Mouse (Mus musculus) megakaryocyte progenitor cell, adult 5-6 weeks (primary cell): ENCODE data around the gene Adrb1. TPM values are rescaled to one million over a fixed set of nuclear protein-coding genes. Genes with fewer than 3 reads are reported as not detected.

ENCODE experiments used
- ATAC-seq: replicated peaks from 2 replicates; pipeline ENCODE4 v1.8.0; 2016; ENCODE audit warnings: mild to moderate bottlenecking, moderate TSS enrichment, inconsistent platforms; ENCODE audit not compliant: poor library complexity
- total RNA-seq, 2 experiments: library from RNA; stranded (forward) in 1 of 2; stranded (reverse) in 1 of 2; fragments of 157-497, 149-512 nt in 1 of 2; fragments of 200-1000 nt in 1 of 2; gene quantifications; 2 replicates each; pipeline versions ENCODE4 v1.2.3 to v1.2.4; 2015 to 2017

Gene Adrb1
- total RNA-seq, 2 experiments from 2014 or later: 0.04 TPM; not detected in 1

DNA sequence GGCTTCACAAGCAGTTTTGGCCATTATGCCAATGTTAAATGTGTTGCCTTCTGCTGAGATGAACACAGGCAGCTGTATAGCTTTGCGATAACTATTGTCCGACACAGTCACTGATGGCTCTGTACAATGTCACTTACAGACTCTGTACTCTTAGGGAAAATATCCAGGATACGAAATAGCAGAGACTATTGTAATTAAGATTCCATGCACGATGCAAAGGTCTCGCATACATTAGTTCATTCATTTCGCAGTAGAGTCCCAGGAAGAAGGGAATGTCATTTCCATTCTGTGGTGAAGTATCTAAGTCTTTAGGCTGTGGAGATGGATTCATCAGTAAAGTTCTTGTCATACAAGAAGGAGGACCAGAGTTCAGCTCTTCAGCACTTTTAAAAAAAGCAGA lies 20.0 kb upstream of the Adrb1 start:
- no peak for ATAC-seq

DNA sequence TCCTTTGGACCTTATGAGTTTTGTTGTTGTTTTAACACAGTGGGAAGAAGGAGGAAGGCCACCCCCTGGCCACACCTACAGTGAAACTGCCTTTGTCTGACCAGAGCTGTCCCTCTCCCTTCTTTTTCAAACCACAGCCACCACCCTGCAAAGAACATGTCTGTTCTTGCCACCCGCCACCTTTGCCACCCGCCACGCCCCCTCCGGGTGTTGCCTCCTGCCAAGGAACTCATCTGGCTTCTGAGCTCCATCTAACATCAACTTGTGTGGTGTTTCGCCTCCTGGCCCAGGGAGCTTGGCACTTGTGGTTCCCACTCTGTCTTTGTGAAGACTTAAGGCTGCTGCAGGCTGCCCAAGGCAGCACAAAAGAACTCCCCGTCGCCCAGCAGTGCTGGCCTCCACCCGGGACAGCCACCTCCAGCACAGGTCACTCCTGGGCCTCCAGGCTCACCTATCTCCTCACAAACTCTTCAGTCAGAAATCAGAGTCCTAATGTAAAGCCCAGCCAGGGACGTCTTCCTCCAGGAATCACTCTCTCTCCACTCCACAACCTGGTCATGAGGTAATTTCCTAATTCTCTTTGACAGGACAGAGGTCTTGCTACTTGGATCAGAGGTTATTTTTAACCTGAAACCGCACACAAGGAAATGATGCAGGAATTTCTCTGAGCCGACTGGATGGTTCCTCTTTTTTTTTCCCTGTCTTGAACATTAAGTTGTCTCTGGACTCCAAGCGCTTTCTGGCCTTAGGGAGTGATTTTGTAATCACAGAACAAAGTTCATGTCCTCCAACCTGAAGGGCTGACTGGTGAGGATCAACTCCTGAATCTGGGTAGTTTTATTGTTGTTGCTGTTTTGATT lies 18.5 kb upstream of the Adrb1 start:
- peak; percentile 88 for ATAC-seq

DNA sequence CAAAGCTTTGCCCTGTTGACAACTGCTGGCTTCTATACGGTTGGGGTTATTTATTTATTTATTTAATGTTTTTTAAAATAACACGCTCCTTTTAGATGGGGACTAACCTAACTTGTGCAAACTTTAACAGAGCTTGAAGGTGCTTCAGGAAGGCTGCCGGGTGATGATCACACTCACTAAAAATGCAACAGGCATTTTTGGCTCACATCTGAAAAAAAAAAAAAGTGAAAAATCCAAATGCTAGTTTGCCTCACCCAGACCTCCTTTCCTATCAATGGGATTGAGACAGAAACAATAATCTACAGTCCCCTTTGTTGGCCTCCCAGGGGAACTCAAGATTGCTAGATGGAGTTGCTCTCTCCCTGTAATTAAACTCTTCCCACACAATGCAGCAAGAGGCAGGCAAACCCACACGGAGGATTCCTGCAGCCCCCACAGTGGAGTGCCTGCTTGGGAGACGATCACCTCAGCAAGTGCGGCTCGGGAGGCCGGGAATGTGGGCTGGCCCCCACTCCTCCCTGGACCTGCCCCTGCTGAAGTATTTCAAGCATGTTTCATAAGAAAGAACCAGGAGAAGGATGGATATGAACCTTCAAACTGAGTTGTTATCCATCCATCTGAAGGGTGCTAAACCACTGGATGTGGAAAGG lies 16.8 kb upstream of the Adrb1 start:
- ATAC-seq: no peak

DNA sequence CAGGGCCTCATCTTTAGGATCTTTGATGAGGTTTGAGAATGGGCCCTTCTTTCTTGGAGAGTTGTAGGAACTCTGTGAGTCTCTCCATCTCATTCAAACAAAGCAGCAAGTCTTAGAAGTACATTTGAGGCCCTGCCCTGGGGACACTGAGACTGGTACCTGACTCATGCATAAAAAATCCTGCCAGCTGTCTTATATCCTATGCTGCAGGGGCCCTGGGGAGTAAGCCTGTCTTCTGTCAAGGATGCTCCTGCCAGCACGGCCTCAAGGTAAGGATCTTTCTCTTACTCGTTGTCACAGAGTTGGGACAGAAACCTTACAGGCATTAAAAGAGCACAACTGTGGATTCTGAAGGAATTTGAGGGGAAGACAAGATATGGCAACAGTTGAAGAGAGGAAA lies 13.2 kb upstream of the Adrb1 start:
- no peak for ATAC-seq

DNA sequence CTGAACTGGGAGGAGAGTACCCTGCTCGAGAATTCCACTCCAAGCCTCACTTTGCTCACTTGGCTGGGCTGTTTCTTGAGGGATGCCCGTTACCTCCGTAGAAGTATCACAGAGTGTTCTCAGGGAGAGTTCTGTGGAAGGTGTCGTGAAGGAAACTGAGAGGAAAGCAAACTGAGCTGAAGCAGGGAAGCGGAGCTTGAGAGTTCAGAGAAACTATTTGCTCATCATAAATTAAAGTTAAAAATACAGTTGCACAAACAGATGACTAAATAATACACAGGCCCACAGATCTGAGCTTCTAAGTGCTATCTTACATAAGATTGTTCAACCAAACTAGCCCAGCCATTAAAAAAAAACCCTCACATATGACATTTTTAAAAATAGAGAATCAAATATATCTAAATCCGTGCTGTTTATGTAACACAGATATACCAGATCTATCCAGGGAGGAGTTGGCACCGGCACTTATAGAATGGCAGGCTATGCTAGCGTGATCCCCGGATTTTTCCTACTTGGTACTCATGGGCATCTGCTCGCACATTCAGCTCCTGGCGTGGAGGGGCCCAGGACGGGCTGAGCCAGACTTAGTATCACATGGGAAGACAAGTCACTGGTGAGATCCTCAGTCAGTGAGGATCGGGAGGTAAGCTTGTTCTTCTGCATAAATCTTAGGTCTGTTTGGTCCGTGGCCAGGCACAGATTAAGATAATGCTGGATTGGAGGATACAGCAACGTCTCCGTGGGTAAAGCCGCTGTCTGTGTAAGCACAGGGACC lies 11.7 kb upstream of the Adrb1 start:
- ATAC-seq: no peak

DNA sequence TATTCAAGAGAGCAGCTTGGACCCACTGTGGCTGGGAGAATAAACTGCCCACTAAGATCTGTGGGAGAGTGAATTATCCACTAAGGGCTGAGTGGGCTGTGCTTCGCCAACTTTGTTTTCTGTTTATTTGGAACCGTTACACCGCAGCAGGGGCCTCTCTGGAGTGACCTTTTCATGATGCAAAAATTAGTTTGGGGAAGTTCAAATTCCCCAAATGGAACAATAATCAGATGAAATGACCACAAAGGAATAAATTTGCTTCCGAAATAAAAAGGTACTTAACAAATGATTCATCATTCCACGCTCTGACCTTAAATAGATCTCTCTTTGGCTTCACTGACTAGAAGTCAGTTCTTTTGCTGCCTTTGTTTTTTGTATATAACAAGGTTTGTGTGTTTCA lies 8.4 kb upstream of the Adrb1 start:
- ATAC-seq: no peak

DNA sequence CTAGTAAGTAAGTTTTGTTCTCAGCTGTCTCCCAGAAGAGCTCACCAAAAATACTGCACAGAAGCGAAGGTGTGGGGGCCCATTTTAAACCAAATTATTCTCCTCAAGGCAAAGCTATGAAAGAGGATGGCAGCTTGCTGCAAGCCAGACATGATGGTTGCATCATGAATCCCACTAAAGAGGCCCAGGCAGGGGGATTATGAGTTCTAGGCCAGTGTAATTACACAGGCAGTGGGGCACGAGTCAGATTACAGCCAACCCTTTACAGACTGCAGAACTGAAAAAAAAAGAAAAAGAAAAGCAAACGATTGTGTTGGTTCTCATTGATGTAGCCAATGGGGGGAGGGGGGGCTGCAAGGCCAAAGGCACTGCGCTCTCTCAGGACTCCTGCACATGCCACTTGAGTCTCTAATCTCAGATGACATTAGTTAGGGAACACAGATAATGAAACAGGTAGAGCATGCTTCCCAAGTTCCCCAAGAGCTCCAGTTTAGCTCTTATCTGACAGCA lies 7.3 kb upstream of the Adrb1 start:
- ATAC-seq: no peak

DNA sequence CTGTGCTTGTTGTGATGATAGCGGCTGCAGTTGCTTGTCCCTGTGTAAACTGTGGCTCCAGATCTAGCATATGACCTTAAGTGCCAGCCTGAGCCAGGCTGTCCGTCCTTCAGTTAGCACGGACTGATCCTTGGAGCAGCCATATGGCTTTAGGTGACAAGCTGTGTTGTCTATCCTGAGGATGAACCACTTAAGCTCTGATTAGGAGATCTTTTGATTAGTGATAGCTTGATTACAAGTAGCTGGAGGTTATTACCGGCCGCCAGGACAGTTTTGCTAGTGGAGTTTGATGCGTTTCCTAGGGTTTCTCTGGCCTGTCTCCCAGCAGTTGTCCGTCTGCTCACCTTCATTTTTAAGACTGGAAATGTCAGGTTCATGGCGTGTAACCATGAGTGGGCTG lies 4.0 kb upstream of the Adrb1 start:
- no peak for ATAC-seq

DNA sequence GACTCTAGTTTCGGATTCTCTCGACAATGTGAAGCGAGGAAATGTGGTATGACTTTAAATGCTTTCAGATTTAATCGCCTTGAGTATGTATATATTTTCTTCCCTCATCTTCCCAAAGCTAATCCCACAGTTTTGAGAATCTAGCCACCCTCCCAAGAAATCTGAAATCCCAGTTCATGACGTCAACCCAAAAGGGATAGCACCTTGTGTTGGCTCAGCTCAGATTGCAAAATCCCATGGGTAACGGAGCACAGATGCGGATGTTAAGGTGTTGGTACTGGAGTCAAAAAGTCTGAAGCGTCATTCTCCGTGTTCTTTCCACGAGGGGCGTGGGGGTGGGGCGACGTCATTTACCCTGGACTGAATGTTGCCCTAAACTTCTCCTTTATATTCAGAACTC lies 1.1 kb upstream of the Adrb1 start:
- no peak for ATAC-seq

DNA sequence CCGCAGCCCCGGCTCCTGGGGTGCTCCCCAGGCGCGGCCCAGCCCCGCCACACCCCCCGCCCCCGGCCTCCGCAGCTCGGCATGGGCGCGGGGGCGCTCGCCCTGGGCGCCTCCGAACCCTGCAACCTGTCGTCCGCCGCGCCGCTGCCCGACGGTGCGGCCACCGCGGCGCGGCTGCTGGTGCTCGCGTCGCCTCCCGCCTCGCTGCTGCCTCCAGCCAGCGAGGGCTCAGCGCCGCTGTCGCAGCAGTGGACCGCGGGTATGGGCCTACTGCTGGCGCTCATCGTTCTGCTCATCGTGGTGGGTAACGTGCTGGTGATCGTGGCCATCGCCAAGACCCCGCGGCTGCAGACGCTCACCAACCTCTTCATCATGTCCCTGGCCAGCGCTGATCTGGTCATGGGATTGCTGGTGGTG lies 300 bp downstream of the Adrb1 start:
- ATAC-seq: no peak

DNA sequence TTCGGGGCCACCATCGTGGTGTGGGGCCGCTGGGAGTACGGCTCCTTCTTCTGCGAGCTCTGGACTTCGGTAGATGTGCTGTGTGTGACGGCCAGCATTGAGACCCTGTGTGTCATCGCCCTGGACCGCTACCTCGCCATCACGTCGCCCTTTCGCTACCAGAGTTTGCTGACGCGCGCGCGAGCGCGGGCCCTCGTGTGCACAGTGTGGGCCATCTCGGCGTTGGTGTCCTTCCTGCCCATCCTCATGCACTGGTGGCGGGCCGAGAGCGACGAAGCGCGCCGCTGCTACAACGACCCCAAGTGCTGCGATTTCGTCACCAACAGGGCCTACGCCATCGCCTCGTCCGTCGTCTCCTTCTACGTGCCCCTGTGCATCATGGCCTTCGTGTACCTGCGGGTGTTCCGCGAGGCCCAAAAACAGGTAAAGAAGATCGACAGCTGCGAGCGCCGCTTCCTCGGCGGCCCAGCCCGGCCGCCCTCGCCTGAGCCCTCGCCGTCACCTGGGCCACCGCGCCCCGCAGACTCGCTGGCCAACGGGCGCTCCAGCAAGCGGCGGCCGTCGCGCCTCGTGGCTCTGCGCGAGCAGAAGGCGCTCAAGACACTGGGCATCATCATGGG lies 822 bp downstream of the Adrb1 start:
- ATAC-seq: no peak

DNA sequence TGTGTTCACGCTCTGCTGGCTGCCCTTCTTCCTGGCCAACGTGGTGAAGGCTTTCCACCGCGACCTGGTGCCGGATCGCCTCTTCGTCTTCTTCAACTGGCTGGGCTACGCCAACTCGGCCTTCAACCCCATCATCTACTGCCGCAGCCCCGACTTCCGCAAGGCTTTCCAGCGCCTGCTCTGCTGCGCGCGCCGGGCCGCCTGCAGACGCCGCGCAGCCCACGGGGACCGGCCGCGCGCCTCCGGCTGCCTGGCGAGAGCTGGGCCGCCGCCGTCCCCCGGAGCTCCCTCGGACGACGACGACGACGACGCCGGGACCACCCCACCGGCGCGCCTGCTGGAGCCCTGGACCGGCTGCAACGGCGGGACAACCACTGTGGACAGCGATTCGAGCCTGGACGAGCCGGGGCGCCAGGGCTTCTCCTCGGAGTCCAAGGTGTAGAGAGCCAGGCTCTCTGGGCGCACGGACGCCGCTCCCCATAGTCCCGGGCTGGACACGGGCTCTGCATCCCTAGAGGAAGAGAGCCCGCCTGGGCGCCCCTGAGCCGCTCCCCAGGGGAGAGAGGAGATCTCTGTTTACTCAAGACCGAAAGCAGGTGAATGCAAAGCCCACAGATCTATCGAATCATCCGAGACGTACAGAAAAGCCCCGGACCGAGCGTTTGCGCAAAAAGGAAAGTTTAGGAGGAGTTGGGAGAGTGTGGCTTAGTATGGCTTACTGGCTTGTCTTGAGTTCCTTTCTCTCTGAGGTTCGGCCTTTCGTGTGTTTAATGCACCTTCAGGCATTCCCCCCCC lies 1.5 kb downstream of the Adrb1 start:
- ATAC-seq: 0 out of 2 replicates have a peak, but pooled peaks have one; percentile 17

DNA sequence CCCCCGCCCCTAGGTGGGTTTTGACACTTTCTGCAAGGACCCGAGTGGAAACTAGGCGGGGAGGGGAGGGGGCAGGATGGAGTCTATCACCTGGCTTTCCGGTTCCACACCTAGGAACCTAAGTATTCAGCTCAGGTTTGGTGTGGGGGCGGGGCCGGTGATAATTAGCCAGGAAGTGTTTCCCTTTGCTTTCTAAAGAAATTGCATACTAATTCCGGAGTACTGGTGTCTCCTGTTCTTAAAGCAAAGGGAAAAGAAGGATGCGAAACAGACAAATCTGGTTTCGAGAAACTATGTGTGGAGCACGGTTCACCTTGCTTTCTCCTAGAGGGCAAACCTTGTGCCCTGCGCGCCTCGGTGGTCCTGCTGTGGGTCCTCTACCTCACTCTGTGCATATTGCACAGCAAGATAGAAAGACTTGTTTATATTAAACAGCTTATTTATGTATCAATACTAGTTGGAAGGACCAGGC lies 2.2 kb downstream of the Adrb1 start:
- ATAC-seq: no peak

DNA sequence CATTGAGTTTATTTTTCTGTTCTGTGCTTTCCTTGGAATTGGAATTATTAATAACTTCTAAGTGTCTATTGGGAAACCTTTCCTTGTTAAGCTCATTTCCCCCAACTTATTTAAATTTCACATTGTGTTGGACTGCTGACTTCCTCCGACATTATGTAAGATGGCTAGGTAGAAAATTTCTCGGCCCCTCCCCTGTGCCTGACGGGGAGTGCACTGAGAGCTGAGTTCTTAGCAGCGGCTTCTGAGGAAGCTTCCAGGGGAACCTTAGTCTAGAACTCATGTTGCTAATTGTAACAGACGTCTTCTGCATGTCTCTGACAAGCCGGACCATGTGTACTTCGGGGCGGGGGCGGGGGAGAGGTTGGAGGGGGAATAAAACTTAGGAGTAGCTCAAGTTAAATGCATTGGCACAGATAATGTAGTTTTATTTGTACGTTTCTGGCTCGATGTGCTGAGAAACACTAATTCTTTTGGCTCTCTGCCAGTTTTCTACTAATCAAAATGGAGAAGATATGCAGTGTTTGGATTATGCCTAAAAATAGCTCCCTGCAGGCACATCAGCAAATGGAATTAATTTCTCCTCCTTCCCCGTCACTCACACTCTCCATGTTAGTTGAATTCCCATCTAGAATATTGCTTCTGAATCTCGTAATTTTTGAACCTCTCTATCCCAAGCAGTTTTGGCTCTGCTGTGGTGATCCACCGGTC lies 5.3 kb downstream of the Adrb1 start:
- ATAC-seq: no peak

DNA sequence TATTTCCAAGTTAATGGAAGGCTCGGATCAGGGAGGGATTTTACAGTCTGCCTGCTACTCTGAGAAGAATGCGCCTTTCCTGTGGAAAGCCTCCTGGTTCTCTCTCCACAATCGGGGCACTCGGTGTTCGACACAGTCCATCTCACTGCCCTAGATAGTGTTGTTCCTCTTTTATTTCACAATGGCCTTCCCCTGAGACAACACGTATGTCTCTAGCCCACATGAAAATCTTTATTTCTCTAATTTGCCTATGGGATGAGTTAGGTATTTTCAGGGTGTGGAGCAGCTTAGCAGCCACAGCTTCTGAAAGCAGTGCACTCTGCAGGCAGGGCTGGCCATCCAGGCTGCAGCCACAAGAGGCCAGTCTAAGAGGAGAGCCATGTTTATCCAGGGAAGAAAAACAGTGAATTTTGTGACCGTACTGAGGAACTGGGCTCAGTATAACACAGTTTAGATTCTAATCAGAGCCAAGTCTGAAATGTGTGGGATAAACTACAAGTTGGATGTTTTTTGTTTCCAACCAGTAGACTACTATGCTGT lies 12.1 kb downstream of the Adrb1 start:
- ATAC-seq: no peak

DNA sequence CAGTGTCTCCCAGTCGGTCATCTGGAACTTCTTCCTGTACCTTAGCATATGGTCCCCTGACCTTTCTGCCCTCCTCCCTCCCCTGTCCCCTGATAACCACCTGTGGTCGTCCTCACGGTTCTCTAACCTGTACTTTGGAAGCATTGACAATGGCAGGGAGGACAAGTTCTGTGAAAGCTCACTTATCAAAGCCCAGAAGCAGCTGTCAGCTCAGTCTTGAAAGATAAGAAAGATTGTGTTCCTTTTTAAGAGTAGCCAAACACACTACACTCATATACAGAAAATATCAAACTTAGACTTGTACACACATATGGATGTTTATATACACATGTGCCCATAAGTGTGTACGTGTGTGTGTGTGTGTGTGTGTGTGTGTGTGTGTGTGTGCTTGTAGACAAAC lies 13.7 kb downstream of the Adrb1 start:
- no peak for ATAC-seq

DNA sequence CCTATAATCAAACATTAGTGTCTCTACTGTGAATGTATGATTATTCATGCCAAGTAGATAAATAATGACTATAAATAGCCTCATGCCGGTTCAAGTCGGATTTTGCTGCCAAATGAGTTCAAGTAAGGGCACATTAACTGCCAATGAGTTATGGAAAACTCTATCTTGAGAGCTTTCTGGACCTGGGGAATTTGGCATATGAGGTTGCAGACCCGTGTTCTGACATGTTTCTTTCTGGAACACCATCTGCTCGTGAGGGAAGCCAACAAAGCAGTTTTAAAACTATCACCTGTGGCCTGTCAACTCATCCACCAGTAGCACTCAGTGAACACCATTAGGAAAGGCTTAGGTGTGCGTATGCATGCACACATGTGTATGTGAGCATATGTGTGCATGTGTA lies 14.3 kb downstream of the Adrb1 start:
- no peak for ATAC-seq

DNA sequence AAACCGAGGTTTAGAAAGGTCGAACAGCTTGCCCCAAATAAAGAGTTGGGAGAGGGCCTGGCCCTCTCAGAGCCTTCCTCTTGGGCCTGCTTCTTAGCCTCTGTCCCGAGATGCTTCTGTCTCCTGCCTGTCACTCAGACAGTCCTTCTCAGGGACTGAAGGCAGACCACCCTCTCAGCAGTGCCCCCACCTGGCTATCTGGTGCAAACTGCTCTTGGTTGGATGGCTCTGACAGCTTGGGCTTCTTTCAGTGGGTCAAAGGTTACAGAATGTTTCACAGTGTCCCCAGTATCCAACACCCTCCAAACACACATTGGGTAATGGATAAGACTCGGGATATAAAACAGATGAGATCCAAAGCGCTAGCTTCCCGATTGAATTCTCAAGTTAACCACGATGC lies 23.1 kb downstream of the Adrb1 start:
- no peak for ATAC-seq

DNA sequence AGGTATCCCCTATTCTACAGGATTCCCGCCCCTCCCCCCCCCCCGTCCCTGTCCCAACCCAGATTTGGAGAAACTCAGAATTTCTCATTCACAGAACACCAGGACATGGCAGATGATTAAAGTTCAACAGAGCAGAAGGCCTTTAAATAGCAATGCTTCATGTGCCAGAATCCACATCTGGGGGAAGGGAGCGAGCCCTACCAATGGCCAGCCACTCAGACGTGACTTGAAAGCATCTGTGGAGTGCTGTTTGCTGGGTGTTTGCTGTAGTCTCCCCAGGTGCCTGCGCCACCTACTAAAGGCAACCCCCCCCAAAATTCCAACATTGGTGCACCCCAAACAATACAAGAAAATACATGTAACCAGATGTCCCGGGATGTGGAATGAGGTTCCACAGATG lies 23.5 kb downstream of the Adrb1 start:
- no peak for ATAC-seq
